ENCODE assay signal across 18 mouse cellular contexts in genomic region chr9:44807778-44808177, GRCm38 (mm10). TPM values are rescaled to one million over a fixed set of nuclear protein-coding genes. Genes with fewer than 3 reads are reported as not detected.
"Had no signal": no experiment of that assay in that cellular context is flagged by ENCODE, and none has a peak within 500 bp of the region (broad histone marks: within the 10 kb centered on the region; RNA-seq: fewer than 3 reads in every experiment).

No protein-coding gene starts in this region.

- DNase-seq: cerebellum, adult 8-10 months; cerebellum, adult 9-10 months; cerebellum, adult 9-11 months; cerebellum, postnatal 10 days; cerebellum, postnatal 14 days; cerebellum, postnatal 25 days; cerebellum, postnatal 36 days; embryo, embryonic 11 days; forebrain, postnatal 0 days; gastrocnemius, adult 2 months; gastrocnemius, postnatal 10 days; gastrocnemius, postnatal 14 days; gastrocnemius, postnatal 25 days; gastrocnemius, postnatal 36 days; heart, adult 18-20 months; heart, adult 2 months had no signal

RNA-seq across cellular contexts. Expression of gene Ttc36, which starts 4.9 kb away (rescaled TPM):
- total RNA-seq: common myeloid progenitor, adult 5-6 weeks; gastrocnemius, postnatal 36 days; granulocyte monocyte progenitor cell, adult 5-6 weeks had no signal

RNA-seq across cellular contexts. Expression of gene Tmem25, which starts 8.7 kb away (rescaled TPM):
- total RNA-seq: granulocyte monocyte progenitor cell, adult 5-6 weeks had no signal
